Mouse (Mus musculus) stomach, postnatal 0 days (tissue): Measurements from ENCODE around the gene Ptpra. TPM values are rescaled to one million over a fixed set of nuclear protein-coding genes. Genes with fewer than 3 reads are reported as not detected.

Experiments
- ATAC-seq: fragments of 200-750 bp; cut with Nextera tagmentation; 2 replicates; pipeline ENCODE4 v1.8.0; 2017; ENCODE audit not compliant: low FRiP score, low TSS enrichment
- DNase-seq: peaks from one replicate; pipeline ENCODE4 v3.0.0-alpha.2; 2016; ENCODE audit warnings: low spot score
- H3K27ac ChIP-seq: fragments of 300-500 bp; sonication (generic); replicated peaks from 2 replicates; pipeline ENCODE4 v1.5.1; 2014; ENCODE audit warnings: mild to moderate bottlenecking, control low read depth
- H3K27me3 ChIP-seq: fragments of 300-500 bp; sonication (generic); 2 replicates; pipeline ENCODE4 v1.6.1; 2014; ENCODE audit warnings: low read length; ENCODE audit not compliant: control insufficient read depth, insufficient read depth
- H3K36me3 ChIP-seq: fragments of 300-500 bp; sonication (generic); 2 replicates; pipeline ENCODE4 v1.6.1; 2014; ENCODE audit warnings: low read length, mixed read lengths; ENCODE audit not compliant: control insufficient read depth, insufficient read depth
- H3K4me1 ChIP-seq: fragments of 300-500 bp; sonication (generic); replicated peaks from 2 replicates; pipeline ENCODE4 v1.6.1; 2014; ENCODE audit warnings: antibody characterized with exemption; ENCODE audit not compliant: control insufficient read depth, insufficient read depth
- H3K4me2 ChIP-seq: fragments of 300-500 bp; sonication (generic); replicated peaks from 2 replicates; pipeline ENCODE4 v1.6.1; 2014; ENCODE audit warnings: low read depth, mild to moderate bottlenecking, control low read depth, moderate library complexity
- H3K4me3 ChIP-seq: fragments of 300-500 bp; sonication (generic); 2 replicates; pipeline ENCODE4 v1.5.1; 2014; ENCODE audit warnings: low read depth, low read length, control low read depth
- H3K9ac ChIP-seq: fragments of 300-500 bp; sonication (generic); 2 replicates; pipeline ENCODE4 v1.6.1; 2014; ENCODE audit warnings: mild to moderate bottlenecking, low read length, control low read depth, mixed read lengths
- H3K9me3 ChIP-seq: fragments of 300-500 bp; sonication (generic); 2 replicates; pipeline ENCODE4 v1.6.1; 2016; ENCODE audit warnings: low read length; ENCODE audit not compliant: control insufficient read depth
- CTCF ChIP-seq: IDR thresholded peaks from 2 replicates; pipeline ENCODE4 v1.5.1; 2016; ENCODE audit warnings: antibody characterized with exemption, low read depth, mild to moderate bottlenecking, moderate library complexity
- EP300 ChIP-seq: optimal IDR thresholded peaks from 2 replicates; pipeline ENCODE3; 2016; ENCODE audit warnings: antibody characterized with exemption
- WGBS: fragments of 180-500 bp; shearing (Covaris S2); extraction: QIAGEN DNeasy Blood & Tissue Kit; methylation state at CpG from one replicate; pipeline ENCODE4 v1.1.7; 2014; 5-methylcytosine and 5-hydroxymethylcytosine counted together
- polyA plus RNA-seq: library from polyadenylated mRNA; unstranded; fragments of >200 nt; fragmentation: Nextera tagmentation; extraction: Ambion mirVana; gene quantifications from 2 replicates; pipeline ENCODE4 v1.2.1, GENCODE M21; 2015

Gene Ptpra
- polyA plus RNA-seq, 1 experiment from 2014 or later: 45.1 TPM

DNA sequence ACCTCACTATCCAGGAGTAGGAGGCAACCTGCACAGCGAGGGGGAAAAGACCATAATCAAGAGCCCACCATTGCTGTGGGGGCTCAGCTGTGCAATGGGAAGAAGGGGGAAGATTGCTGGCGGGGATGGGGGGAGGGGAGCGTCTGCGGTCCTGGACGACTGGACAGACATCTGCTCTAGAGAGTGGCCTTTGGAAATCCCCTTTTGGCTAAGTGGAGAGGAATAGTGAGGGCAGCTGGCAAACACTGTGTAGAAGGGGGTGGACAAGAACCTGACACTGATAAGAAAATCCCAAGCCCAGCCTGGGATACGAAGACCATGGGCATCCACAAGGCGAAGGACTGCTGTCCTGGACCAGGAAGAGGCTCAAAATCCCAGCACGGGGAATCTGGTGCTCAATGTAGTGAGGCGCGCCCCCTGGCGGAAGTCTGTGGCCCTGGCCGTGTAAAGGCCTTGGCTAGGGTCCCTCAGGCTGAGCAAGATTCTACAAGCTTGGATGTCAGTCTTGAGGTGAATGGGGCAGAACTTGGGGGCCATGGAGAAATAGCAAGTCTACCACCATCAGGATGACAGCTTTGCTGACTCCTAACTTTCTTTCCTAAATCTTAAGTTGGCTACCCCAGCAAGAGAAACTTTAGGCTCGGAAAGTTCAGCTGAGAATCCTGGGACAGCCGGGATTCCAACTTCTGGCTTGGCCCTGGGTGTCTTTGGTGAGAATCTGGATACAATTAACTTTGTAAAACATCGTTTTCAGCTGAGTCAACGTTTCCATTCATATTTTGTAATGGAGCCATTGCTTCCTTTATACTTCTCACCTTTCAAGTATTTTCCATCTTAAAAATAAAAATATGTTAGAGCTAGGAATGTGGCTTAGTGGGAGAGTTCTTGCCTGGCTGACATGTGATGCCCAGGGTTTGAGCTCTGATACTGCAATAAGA lies 38.3 kb upstream of the Ptpra start:
- Histone ChIP-seq H3K9me3 (no peaks in the 10 kb centered on the region), H3K36me3 (no peaks in the 10 kb centered on the region), H3K27me3 (no peaks in the 10 kb centered on the region), H3K9ac (no peak overlapping the region), H3K4me3 (no peak overlapping the region), H3K4me1 (no peaks in the 10 kb centered on the region), H3K27ac (no peak overlapping the region), H3K4me2 (no peak overlapping the region)
- ATAC-seq (peak; percentile 85), DNase-seq (peak; percentile 84)
- WGBS: 33% methylated on average over 16 of the region's 16 CpGs
- TF ChIP-seq CTCF (peak; percentile 95), EP300 (no peak)

DNA sequence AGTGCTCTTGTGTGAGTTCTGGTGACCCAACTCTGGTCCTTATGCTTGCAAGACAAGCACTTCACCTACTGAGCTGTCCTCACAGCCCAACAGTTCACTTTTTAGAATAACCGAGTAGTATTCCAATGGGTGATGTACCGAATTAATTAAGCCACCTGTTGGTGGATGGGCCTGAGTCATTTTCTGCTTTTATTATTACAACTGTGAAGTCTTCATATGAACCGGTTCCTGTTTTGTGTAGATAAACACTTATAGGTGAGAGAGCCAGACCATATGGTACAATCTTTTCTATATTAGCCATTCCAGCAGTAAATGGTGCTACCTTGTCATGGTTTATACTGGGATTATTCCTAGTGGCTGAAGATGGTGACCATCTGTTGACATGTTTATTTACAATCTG lies 37.3 kb upstream of the Ptpra start:
- no peak for DNase-seq
- no peak for ATAC-seq

DNA sequence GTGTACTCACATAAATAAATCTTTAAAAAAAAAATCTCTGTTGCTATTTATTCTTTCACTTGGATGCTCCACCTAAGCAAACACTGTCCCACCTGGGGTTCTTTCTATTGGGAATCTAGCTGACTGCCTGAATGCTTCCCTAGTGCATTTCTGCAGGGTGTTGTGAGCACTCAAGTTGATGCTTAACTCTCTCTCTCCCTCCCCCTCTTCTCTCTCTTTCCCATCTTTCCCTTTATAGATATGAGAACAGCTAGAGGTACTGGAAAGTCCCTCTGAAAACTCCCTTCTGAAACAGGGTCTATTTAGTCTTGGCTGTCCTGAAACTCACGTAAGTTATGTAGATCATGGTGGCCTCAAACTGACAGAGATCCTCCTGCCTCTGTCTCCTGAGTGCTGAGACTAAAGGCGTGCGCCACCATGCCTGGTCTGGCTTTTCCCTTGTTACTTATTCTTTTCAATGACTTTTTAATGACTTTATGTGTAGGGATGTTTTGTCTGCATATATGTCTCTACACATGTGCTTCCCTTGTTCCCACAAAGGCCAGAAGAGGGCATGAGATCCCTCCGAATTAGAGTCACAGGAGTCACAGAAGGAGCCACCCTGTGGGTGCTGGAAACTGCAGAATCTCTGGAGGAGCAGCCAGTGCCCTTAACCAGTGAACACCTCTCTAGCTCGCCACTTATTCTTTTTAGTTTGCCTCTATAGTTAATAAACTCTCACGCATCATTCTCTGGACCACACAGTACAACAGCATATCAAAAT lies 35.8 kb upstream of the Ptpra start:
- ATAC-seq: no peak
- H3K27ac ChIP-seq: no peak overlapping the region
- no peaks in the 10 kb centered on the region for H3K9me3 ChIP-seq
- H3K4me2 ChIP-seq: no peak overlapping the region
- no peak overlapping the region for H3K4me3 ChIP-seq
- 72% methylated on average over 6 of the region's 6 CpGs for WGBS
- no peaks in the 10 kb centered on the region for H3K27me3 ChIP-seq
- no peak for DNase-seq
- H3K9ac ChIP-seq: no peak overlapping the region
- no peaks in the 10 kb centered on the region for H3K4me1 ChIP-seq
- TF ChIP-seq EP300: no peak
- TF ChIP-seq CTCF: peak; percentile 48
- H3K36me3 ChIP-seq: peaks cover 3% of the 10 kb centered on the region; the same call in 1 of the 2 replicates

More for the DNA sequence above, 37.3 kb upstream of the Ptpra start:
- Histone ChIP-seq H3K4me3 (no peak overlapping the region), H3K36me3 (no peaks in the 10 kb centered on the region), H3K27ac (no peak overlapping the region), H3K9me3 (no peaks in the 10 kb centered on the region), H3K4me1 (no peaks in the 10 kb centered on the region), H3K27me3 (no peaks in the 10 kb centered on the region), H3K4me2 (no peak overlapping the region), H3K9ac (no peak overlapping the region)
- 65% methylated on average over 3 of the region's 3 CpGs for WGBS
- TF ChIP-seq CTCF (no peak), EP300 (no peak)

DNA sequence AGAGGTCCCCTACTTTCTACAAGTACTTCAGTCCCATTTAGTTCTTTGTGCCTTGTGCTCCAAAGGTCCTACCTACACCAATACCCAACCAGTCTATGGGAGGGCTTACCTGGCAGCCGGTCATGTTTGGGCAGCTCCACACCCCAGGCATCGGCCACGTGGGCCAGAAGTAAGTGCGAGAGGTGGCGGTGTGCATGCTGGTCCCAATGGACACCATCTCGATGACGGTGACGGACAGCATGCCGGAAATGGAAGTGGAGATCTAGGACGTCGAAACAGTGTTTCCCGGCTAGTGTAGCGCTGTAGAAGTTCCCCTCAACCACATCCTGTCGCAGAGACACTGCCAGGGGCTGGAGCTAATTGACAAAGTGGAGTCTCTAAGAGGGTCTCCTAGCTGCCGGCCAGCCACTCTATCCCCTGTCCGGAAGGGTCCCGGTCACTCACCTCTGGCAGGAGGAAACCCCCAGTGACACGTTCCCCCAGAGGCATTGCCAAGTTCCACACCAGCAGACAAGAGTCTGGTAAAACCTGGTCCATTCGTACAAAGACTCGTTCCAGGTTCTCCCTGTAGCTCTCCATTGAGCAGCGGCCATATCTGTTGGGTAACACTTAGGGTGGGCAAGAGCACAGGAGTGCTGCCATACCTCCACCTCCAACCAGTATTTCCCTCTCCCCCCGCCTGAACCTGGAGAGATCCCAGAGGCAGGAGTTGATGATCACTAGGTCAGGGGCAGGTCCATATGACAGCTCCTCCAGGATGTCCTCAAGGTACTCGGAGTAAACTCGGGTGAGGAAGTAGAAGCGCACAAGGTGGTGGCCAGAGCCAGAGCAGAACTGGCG lies 28.1 kb upstream of the Ptpra start:
- TF ChIP-seq EP300: no peak
- TF ChIP-seq CTCF: no peak
- H3K9ac ChIP-seq: no peak overlapping the region
- no peaks in the 10 kb centered on the region for H3K9me3 ChIP-seq
- peaks cover 3% of the 10 kb centered on the region; the same call in 1 of the 2 replicates for H3K36me3 ChIP-seq
- 93% methylated on average over 26 of the region's 26 CpGs for WGBS
- H3K27me3 ChIP-seq: no peaks in the 10 kb centered on the region
- no peak for ATAC-seq
- H3K4me3 ChIP-seq: no peak overlapping the region
- H3K4me1 ChIP-seq: peaks cover 4% of the 10 kb centered on the region; the same call in 1 of the 2 replicates
- H3K4me2 ChIP-seq: no peak overlapping the region
- no peak overlapping the region for H3K27ac ChIP-seq
- no peak for DNase-seq

DNA sequence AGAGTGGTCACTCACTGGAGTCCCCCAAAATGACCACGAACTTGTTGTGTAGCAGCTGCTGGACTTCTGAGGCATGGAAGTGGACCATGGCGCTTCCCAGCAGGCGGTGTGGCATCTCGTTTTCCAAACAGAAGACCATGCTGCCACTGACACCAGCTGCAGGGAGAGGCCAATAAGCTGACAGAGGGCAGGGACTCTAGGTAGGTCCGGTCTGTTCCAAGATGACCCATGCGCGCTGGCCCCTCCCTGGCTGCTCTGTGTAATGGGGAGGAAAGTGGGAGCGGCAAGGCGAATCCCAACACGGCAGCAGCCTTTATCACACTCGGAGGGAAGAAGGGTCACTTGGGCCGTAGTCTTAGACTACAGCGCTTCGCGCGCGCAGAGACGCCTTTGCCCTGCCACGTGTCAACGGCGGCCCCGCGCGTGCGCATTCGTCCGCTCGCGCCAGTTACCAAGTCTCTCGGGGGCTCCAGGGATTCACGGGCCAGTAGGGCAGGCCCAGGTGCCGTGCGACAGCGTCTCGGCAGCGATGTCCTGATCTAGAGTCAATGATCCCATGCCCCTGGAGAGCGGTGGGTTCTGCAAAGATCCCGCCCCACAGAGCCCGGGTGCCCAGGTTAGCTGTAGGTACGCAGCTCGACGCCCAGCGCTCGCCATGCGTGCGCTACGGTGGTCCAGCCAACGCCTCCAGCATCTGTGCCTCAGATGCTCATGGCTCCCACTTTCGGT lies 26.5 kb upstream of the Ptpra start:
- Histone ChIP-seq H3K4me2 (peak overlapping the region; percentile 90), H3K27me3 (no peaks in the 10 kb centered on the region), H3K9me3 (no peaks in the 10 kb centered on the region), H3K27ac (peak overlapping the region; percentile 92), H3K9ac (peak overlapping the region; percentile 88), H3K4me1 (peaks cover 4% of the 10 kb centered on the region; the same call in 1 of the 2 replicates), H3K4me3 (peak overlapping the region; percentile 81), H3K36me3 (peaks cover 3% of the 10 kb centered on the region; the same call in 1 of the 2 replicates)
- TF ChIP-seq CTCF (no peak), EP300 (no peak)
- 14% methylated on average over 49 of the region's 49 CpGs for WGBS
- peak; percentile 67 for ATAC-seq
- peak; percentile 79 for DNase-seq
